Comparison of ENCODE assay signal across 9 mouse cellular contexts in genomic region chr2:155928711-155929345, GRCm38 (mm10). TPM values are rescaled to one million over a fixed set of nuclear protein-coding genes. Genes with fewer than 3 reads are reported as not detected.
DNase-seq lines count a peak whose midpoint lies in the region; ATAC-seq and TF ChIP-seq lines count a peak whose summit lies in the region.
"Had no signal": no experiment of that assay in that cellular context is flagged by ENCODE, and none has a peak within 500 bp of the region (broad histone marks: within the 10 kb centered on the region; RNA-seq: fewer than 3 reads in every experiment).

No protein-coding gene starts in this region.

- no peaks in the 10 kb centered on the region for H3K9me3 ChIP-seq in hindbrain, postnatal 0 days (ENCODE audit: low read length)
- H3K9me3 ChIP-seq in liver, embryonic 16.5 days (replicated peaks; ENCODE audit: control insufficient read depth, low read length): no peaks in the 10 kb centered on the region

- no peak for ATAC-seq in hindbrain, postnatal 0 days
- no peak for ATAC-seq in liver, embryonic 16.5 days (ENCODE audit: low read depth)

- 77% methylated on average over 7 of the region's 7 CpGs for WGBS in cerebellum, adult 2 months
- 79% methylated on average over 7 of the region's 7 CpGs for WGBS in hindbrain, postnatal 0 days
- 53% methylated on average over 7 of the region's 7 CpGs for WGBS in liver, embryonic 16.5 days (ENCODE audit: insufficient replicate concordance)

- no peak for TF ChIP-seq CTCF in cerebellum, adult 2 months (IDR thresholded peaks at IDR 0.05; ENCODE audit: borderline replicate concordance, insufficient read depth, low read depth, low read length)
- TF ChIP-seq CTCF in hindbrain, postnatal 0 days (IDR thresholded peaks at IDR 0.05; ENCODE audit: low read depth): no peak

- TF ChIP-seq POLR2A in cerebellum, adult 2 months (IDR thresholded peaks at IDR 0.05; ENCODE audit: borderline replicate concordance, insufficient read depth, low read length): no peak

- H3K27ac ChIP-seq in cerebellum, adult 2 months (ENCODE audit: insufficient read depth, low read length): no peak overlapping the region
- no peak overlapping the region for H3K27ac ChIP-seq in hindbrain, postnatal 0 days
- H3K27ac ChIP-seq in liver, embryonic 16.5 days (ENCODE audit: low read length): no peak overlapping the region

- no peak overlapping the region; the same call in 1 of the 2 replicates for H3K9ac ChIP-seq in hindbrain, postnatal 0 days (replicated peaks; ENCODE audit: low read length)
- peak overlapping the region; percentile 65; the same call in 1 of the 2 replicates for H3K9ac ChIP-seq in liver, embryonic 16.5 days (ENCODE audit: low read depth, low read length)

- H3K4me2 ChIP-seq in hindbrain, postnatal 0 days (ENCODE audit: low read depth, low read length): peak overlapping the region; percentile 86
- H3K4me2 ChIP-seq in liver, embryonic 16.5 days (ENCODE audit: low read depth, low read length): peak overlapping the region; percentile 73

- H3K36me3 ChIP-seq in hindbrain, postnatal 0 days (ENCODE audit: insufficient read depth, low read length): no peaks in the 10 kb centered on the region
- peaks cover 2% of the 10 kb centered on the region; the same call in 1 of the 2 replicates for H3K36me3 ChIP-seq in liver, embryonic 16.5 days (ENCODE audit: control insufficient read depth, insufficient read depth)

- peak overlapping the region; percentile 14 for H3K4me3 ChIP-seq in cerebellum, adult 2 months (replicated peaks; ENCODE audit: insufficient read depth, low read depth, low read length)
- H3K4me3 ChIP-seq in hindbrain, postnatal 0 days (ENCODE audit: low read length): peak overlapping the region; percentile 61
- H3K4me3 ChIP-seq in liver, embryonic 16.5 days (ENCODE audit: low read depth, low read length): peak overlapping the region; percentile 72

- H3K4me1 ChIP-seq in cerebellum, adult 2 months (ENCODE audit: control insufficient read depth, insufficient read depth, low read length): peaks cover 3% of the 10 kb centered on the region; the same call in 1 of the 2 replicates
- peaks cover 7% of the 10 kb centered on the region for H3K4me1 ChIP-seq in hindbrain, postnatal 0 days (ENCODE audit: insufficient read depth, low read length)
- peaks cover 12% of the 10 kb centered on the region for H3K4me1 ChIP-seq in liver, embryonic 16.5 days (ENCODE audit: control insufficient read depth, low read depth, low read length)

- no peak for DNase-seq in cerebellum, adult 2 months
- DNase-seq in cerebellum, adult 9-10 months: no peak
- peak; percentile 58 for DNase-seq in R1 (ENCODE audit: low read depth, low spot score)
- DNase-seq in hindbrain, postnatal 0 days (ENCODE audit: low spot score): no peak
- DNase-seq in adrenal gland, adult 18-20 months (ENCODE audit: low spot score in 2 of 2): no peak
- DNase-seq in thymus, postnatal 4 days: no peak
- DNase-seq in lung, postnatal 14 days: no peak

- H3K27me3 ChIP-seq in cerebellum, adult 2 months (ENCODE audit: control insufficient read depth, insufficient read depth, low read length): no peaks in the 10 kb centered on the region
- no peaks in the 10 kb centered on the region for H3K27me3 ChIP-seq in hindbrain, postnatal 0 days (ENCODE audit: insufficient read depth, low read length)
- H3K27me3 ChIP-seq in liver, embryonic 16.5 days (ENCODE audit: control insufficient read depth, insufficient read depth, low read depth, low read length): no peaks in the 10 kb centered on the region

RNA-seq across cellular contexts. Expression of gene Uqcc1, which starts 1.3 kb away (rescaled TPM):
- 95.8 and 102 TPM in 2 replicates for polyA plus RNA-seq in cerebellum, adult 2 months (2012; rRNA removed)
- total RNA-seq in hindbrain, postnatal 0 days (2014; rRNA removed): 38.0 and 39.4 TPM in 2 replicates
- 55.6 and 61.4 TPM in 2 replicates for polyA plus RNA-seq in hindbrain, postnatal 0 days (2015; fragmentation: Nextera tagmentation; extraction: Ambion mirVana)
- 26.5 and 34.1 TPM in 2 replicates for polyA plus RNA-seq in liver, embryonic 16.5 days (2015; fragmentation: Nextera tagmentation; extraction: Ambion mirVana)
- total RNA-seq in adrenal gland, adult 18-20 months (2021): 100 to 1,000 TPM; 122 to 139 TPM

RNA-seq across cellular contexts. Expression of gene Gm15557, which starts 11.7 kb away (rescaled TPM):
- not detected in 2 replicates for polyA plus RNA-seq in cerebellum, adult 2 months (2012; rRNA removed)
- not detected in 2 replicates for total RNA-seq in hindbrain, postnatal 0 days (2014; rRNA removed)
- polyA plus RNA-seq in hindbrain, postnatal 0 days (2015; fragmentation: Nextera tagmentation; extraction: Ambion mirVana): not detected in 2 replicates
- polyA plus RNA-seq in liver, embryonic 16.5 days (2015; fragmentation: Nextera tagmentation; extraction: Ambion mirVana): not detected in 2 replicates
- not detected for total RNA-seq in adrenal gland, adult 18-20 months (2021)
- polyA plus RNA-seq: large intestine, adult 2 months had no signal

RNA-seq across cellular contexts. Expression of gene Gdf5, which starts 16.3 kb away (rescaled TPM):
- polyA plus RNA-seq in cerebellum, adult 2 months (2012; rRNA removed): 0.14 and 0.21 TPM in 2 replicates
- 1.3 and 3.4 TPM in 2 replicates for total RNA-seq in hindbrain, postnatal 0 days (2014; rRNA removed)
- 0.95 and 1.3 TPM in 2 replicates for polyA plus RNA-seq in hindbrain, postnatal 0 days (2015; fragmentation: Nextera tagmentation; extraction: Ambion mirVana)
- not detected in 2 replicates for polyA plus RNA-seq in liver, embryonic 16.5 days (2015; fragmentation: Nextera tagmentation; extraction: Ambion mirVana)
- under 1 TPM in 1 of 2 experiments, not detected in 1; 0.38 TPM for total RNA-seq in adrenal gland, adult 18-20 months (2021)

RNA-seq across cellular contexts. Expression of gene Cep250, which starts 27.4 kb away (rescaled TPM):
- 20.7 and 21.2 TPM in 2 replicates for polyA plus RNA-seq in cerebellum, adult 2 months (2012; rRNA removed)
- total RNA-seq in hindbrain, postnatal 0 days (2014; rRNA removed): 20.8 and 24.9 TPM in 2 replicates
- 11.9 and 13.1 TPM in 2 replicates for polyA plus RNA-seq in hindbrain, postnatal 0 days (2015; fragmentation: Nextera tagmentation; extraction: Ambion mirVana)
- 6.6 and 7.0 TPM in 2 replicates for polyA plus RNA-seq in liver, embryonic 16.5 days (2015; fragmentation: Nextera tagmentation; extraction: Ambion mirVana)
- total RNA-seq in adrenal gland, adult 18-20 months (2021): 10 to 100 TPM in 1 of 2 experiments, 1 to 10 TPM in 1; 9.9 to 10.7 TPM

Comparison
In these comparisons a context has a peak if more than half of its experiments do, and no peak if none do; other contexts are left out.
1. H3K4me3 ChIP-seq: peak in every context shown above with its lines; median percentile 72 in liver, embryonic 16.5 days; 61 in hindbrain, postnatal 0 days; 14 in cerebellum, adult 2 months.